Mouse (Mus musculus) urinary bladder, postnatal 36 days (tissue): ENCODE data around the gene Csf2rb2.
A peak's percentile ranks its signal among the peaks of the same experiment; 100 is the strongest.
"Not testable (repeated sequence)": the region's sequence is repeated elsewhere in the genome, so short reads cannot be mapped to it uniquely, and the experiment has no call there.

Experiments
- DNase-seq, 2 experiments: peaks; one replicate each; pipeline ENCODE4 v3.0.0; 2022; ENCODE audit warnings: low spot score in 2 of 2, mixed read lengths in 1 of 2

Csf2rb2 gene

DNA sequence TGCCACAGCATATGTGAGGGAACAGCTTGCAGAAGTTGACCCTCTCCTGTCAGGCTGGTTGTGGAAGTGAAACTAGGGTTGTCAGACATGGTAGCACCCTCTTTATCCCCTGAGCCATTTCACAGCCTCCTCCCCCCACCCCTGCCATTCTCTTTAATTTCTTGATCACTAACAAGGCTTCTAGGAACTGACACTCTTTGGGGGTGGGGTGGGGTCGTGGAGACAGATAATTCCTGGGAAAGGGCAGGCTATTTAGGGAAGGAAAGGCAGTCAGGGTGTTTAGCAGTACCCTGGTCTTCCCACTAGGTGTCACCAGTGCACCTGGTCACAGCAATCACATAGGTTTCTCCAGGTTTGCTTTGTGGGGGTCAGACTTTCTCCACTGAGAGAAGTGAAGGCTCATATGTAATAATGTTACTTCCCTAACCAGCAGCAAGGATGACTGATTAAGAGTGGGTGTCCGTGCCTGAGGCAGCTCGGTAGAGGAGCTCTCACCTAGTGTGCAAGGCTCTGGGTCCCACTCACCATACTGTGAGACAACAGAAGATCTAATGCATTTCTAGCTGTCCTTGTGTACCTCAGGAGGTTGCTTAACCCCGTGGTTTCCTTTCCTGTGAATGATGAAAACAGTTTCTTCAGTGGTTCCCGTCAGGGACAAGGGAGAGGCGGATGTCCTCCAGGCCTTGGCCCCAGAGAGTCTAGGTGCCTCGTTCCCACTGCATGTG, 48.0 kb downstream of the Csf2rb2 start:
- DNase-seq = peak; percentile 40 to 55

GRCm38 (mm10) chr15:78256602-78257259, 48.8 kb downstream of the Csf2rb2 start:
- DNase-seq = not testable (repeated sequence)

DNA sequence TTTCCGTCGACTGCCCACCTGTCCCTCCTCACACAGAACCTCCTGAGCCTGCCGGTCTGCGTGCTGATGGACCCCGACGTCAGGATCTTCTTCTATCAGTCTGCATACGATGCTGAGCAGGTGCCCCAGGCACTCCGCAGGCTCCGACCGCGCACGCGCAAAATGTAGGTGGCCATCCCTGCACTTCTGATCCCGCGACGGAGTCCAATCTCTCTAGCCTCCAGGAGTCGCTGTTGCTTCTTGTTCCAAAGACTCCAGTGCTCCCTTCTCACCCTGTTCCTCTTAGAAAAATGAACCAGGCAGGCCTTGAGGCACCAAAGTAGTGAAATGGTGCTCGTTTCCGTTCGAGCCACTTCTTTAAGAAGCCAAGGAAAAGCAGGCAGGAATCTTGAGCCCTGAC, 50.8 kb downstream of the Csf2rb2 start:
- DNase-seq = peak in 1 of 2 experiments; percentile 22

DNA sequence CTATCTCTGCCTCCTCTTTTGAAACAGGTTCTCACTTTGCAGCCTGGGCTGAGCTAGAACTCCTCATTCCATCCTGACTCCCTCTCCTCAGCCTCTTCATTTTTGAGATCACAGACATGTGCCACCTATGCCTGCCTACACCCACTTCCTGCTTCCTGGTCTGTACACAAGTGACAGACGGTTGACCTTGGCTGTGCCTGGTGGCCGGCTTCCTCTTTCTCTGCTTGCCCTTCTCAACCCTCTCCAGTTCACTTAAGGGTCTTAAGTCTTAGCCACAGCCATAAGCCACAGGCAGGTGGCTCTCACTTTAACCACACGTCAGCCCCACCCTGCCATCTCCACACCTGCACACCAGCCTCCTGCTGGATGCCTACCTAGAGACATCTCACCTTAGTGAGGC, 57.1 kb downstream of the Csf2rb2 start:
- no peak for DNase-seq

GRCm38 (mm10) chr15:78247659-78248058, 57.9 kb downstream of the Csf2rb2 start:
- DNase-seq = no peak

DNA sequence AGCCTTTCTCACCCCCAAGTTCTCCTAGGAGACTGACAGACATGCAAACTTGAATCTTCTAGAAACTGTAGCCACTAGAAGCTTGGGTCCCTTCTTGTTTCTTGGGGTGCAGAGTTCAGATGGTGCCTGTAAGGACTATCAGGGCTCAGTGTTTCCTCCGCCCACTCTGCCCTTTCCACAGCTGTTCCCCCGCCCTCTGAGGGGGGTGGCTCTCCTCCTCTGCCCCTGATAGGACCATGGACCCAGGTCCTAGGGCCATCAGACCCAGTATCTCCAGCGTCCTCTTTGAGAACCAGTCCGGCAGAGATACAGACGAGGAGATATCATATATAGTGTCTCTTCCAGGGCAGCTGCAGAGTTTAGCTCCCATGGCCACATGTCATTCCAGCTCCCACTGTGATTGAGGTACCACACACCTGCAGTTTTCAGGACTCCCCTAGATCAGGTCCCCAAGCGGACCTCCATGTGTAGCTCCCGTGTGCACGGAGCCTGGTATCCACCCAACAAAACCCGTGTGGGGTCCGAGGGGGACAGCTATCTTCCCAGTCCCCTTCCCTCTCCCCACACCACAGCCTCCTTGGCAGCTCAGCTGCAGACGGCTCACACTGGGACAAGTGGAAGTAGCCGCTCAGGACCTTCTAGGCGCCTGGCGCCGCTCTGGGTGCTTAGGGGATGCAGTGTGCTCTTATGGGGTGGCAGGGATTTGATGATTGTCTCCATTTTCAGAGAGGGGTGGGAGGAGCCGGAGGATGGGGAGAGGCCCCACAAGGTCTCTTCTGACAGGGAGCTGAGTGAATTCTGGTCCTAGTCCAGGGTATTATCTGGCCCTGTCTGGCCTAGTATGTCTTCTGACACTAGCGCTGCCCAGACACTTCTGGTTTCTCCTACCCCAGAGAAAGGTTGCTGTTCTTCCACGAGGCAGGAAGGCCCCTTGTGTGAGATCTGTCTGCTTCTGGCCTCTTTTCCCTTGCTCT, 59.1 kb downstream of the Csf2rb2 start:
- DNase-seq = no peak

- DNase-seq = peak in 1 of 2 experiments; percentile 10
Measured at GRCm38 (mm10) chr15:78244695-78245492, 60.6 kb downstream of the Csf2rb2 start, which contains the start of gene Ncf4. Ncf4 (plus strand) TSS chr15:78244801.

DNA sequence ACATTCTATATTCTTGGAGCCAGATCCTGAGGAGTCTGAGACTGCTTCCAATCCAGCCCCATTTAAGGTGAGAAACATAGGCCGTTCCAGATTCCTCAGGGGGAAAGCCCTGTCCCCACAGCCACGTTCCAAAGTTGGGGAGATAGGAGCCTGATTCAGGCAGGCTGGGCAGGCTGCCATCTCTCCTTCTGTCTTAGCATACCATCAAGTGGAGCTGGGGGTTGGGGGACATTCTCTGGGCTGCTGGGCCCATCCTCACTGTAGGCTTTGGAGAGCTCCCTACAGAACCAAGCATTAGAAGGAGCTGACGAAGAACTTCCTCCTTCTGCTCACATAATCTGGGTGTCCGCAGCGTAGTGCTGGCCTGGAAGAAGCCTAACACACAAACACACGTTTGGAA, 61.7 kb downstream of the Csf2rb2 start:
- no peak for DNase-seq

DNA sequence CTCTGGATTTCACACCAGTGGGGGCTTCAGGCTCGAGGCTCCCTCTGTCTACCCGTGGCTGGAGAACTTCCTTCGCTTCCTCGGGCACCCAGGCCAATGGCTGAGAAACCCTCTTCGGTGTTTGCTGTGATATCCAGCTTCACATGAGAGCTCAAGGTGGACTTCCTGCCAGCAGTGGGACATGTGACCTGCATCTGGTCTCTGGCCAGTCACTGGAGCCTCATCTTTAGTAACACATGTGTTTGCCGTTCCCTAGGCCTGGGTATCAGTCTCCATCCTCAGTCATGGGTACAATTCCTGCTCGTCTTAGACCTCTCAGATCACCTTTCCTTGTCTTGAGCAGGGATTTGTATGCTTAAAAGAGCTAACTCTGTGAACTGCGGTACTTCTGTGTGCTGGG, 62.5 kb downstream of the Csf2rb2 start:
- no peak for DNase-seq

- no peak for DNase-seq
Measured at GRCm38 (mm10) chr15:78241335-78241734, 64.2 kb downstream of the Csf2rb2 start.

GRCm38 (mm10) chr15:78239956-78240617, 65.4 kb downstream of the Csf2rb2 start:
- no peak for DNase-seq

DNA sequence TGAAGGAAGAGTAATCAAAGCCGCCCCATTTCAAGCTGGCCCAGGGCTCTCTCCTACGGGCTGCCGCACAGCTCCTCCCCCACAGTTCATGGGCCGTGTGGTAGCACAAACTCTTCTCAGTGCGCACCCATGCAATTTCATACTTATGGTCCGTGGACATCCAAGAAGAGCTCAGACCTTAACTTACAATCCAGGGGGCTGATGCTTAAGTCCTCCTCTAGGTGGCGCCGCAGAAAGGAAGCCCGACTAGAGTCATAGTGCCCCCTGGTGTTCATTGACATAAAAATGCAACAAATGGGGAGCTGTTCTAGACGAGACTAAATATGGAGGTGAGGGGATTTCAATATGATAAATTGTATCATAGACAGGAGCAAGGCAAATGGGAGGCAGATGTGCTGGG, 66.1 kb downstream of the Csf2rb2 start:
- DNase-seq = peak in 1 of 2 experiments; percentile 34

GRCm38 (mm10) chr15:78234823-78235509, 70.6 kb downstream of the Csf2rb2 start:
- DNase-seq = no peak
